Mouse (Mus musculus) thymus, adult 2 months (tissue): ENCODE results near the gene Fhit.

ENCODE experiments used
- CTCF ChIP-seq: fragments of 200-500 bp; IDR thresholded peaks from 2 replicates; pipeline ENCODE4 v1.5.1; 2012; ENCODE audit warnings: mild to moderate bottlenecking, control low read depth, low read length, moderate library complexity, borderline replicate concordance; ENCODE audit not compliant: control insufficient read depth, poor library complexity, insufficient read depth; ENCODE audit errors: extremely low read depth
- POLR2A ChIP-seq: fragments of 200-500 bp; IDR thresholded peaks from 2 replicates; pipeline ENCODE4 v1.6.1; 2012; ENCODE audit warnings: mild to moderate bottlenecking, low read length, control low read depth, moderate library complexity; ENCODE audit not compliant: control insufficient read depth, poor library complexity, insufficient read depth; ENCODE audit errors: extremely low read depth

- TF ChIP-seq POLR2A: no peak
- TF ChIP-seq CTCF: no peak
These were observed 1561.6 kb downstream of the Fhit start for GRCm38 (mm10) chr14:9600271-9600670.
